Mouse (Mus musculus) T-helper 2 cell (primary cell): Measurements from ENCODE around the gene Abi1.
"Not testable (repeated sequence)": the region's sequence is repeated elsewhere in the genome, so short reads cannot be mapped to it uniquely, and the experiment has no call there.

Experiments used
- in situ Hi-C: fragments of 300-600 bp; cut with MboI, MseI; formaldehyde crosslinking; loops from one replicate; pipeline ENCODE4 v1.15.1; 2025; ENCODE audit warnings: high pct_unique_total_duplicates

Gene Abi1

DNA sequence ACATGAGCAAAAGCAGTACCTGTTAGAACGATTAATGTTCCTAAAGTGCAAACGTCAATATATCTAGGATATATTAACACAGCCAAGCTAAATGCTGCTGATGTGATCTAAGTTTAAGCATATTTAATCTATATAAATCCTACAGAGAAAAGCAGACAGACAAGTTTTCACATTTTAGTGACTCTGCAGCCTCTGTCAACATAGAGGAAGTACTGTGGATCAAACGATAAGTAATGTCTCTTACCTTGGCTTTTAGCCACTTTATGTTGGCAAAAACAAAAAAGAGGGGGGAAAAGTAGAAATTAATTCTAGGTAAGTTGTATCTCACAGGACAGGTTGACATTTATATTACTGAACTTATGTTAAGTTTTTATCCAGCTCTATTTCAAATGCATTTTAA is 77.1 kb downstream of the Abi1 start:
- in situ Hi-C loops: no loop called here

DNA sequence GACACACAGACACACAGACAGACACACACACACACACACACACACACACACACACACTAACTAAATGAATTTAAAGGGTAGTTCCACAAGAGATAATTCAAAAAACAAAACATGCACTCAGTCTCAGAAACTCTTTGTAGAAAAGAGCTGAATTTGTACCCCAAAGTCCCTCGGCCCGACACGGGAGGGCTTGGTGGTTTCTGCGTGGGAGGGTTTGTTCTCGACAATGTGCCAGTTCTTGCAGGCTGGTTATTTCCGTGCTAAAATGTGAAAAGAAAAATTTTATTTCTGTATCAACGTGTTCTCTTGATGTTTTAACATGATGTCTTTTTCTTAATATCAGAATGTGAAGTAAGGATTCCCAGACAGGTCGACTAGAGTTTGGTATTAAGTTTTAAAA is 77.8 kb downstream of the Abi1 start:
- in situ Hi-C loops: no loop called here

DNA sequence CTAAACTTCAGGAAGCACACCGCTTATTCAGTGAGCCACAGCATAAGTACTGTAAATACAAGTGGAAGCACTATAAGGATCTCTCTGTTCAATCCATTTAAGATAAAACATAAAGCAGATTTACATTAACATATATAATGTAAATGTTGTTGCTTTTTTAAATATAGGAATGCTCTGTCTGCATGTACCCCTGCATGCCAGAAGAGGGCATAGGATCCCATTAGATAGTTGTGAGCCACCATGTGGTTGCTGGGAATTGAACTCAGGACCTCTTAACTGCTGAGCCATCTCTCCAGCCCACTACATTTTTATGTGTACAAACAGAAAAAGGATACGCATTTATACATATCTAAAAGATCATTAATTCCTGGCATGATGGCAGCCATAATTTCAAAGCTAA is 78.4 kb downstream of the Abi1 start:
- in situ Hi-C loops: no loop called here

DNA sequence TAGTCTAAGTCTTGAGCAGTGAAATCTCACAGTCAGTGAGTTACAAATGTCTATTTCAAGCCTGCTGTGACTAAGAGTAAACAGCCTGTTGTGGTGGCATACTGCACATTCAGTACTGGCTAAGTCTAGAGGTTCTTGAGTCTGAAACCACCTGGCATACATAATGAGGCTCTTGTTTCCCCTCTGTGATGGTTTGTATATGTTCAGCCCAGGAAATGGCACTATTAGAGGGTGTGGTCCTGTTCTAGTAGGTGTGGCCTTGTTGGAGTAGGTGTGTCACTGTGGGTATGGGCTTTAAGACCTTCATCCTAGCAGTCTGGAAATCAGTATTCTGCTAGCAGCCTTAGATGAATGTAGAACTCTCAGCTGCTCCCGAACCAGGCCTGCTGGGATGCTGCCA is 82.6 kb downstream of the Abi1 start:
- in situ Hi-C loops: no loop called here

DNA sequence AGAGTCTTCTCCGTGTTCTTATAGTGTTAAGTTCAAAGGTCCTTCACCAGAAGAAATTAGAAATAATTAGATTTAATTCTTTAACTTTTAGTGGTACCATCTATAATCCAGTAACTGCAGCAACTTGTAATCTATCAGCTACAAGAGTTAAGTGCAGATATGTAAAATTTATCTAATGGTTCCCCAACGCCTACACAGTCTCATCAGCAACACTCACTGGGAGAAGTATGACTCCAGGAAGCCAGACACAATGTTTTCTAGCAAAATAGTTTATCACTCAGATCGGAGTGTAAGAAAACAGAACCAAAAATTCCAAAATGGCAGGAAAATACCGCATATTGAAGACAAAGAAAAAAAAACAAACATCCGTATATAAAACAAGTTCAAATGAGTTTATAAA is 84.1 kb downstream of the Abi1 start:
- in situ Hi-C loops: no loop called here

DNA sequence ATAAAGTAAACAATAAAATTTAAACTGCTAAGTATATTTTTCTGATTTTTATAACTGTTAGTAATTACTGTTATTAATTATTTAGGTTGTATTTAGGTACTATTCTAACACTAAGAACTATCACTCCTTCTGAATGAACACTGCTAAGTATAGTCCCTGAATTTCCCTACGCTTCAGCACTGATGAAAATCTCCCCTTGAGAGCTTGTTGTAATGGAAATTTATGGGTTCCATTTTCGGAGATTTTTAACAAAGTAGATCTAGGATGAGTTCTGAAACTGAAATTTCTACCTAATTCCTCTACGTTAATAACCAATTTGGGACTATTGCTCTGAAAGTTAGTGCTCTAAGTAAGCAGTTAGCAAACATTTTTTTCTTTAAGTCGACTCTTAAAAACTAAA is 85.8 kb downstream of the Abi1 start:
- in situ Hi-C loops: no loop called here

DNA sequence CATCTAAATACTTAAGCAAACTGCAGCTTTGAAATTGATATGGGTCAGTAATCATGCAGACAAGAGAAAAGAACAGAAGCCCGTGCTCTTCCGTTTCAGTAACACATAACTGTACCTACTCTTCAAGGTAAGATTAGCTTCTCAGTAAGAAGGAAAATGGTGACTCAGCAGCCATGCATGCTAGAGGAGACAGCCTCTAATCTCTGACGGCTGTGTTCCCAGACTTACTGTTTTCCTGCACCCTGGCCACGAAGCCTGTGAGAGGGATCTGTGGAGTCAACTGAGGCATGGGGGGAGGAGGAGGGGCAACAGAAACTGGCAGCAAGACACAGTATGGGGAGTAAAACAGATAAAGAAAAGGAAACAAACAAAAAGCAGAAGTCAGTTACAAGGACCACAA is 90.1 kb downstream of the Abi1 start:
- in situ Hi-C loops: no loop called here

DNA sequence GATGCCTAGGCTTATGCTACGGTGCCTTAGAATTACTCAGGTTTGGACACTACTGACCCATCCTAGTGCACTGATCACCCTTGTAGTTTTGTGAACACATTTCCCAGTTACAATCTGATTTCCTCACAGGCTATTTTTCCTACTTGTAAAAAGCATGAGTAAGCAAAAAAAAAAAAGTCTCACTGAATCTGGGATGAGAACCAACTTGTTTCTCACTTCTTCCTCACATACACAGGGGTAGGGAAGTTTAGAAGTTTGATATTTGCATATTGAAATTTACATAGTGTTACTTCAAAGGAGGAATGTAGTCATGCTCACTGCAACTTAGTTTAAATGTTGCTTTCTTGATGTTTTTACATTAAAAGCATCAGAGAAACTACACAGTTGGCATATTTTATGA is 106.5 kb downstream of the Abi1 start:
- in situ Hi-C loops: no loop called here

DNA sequence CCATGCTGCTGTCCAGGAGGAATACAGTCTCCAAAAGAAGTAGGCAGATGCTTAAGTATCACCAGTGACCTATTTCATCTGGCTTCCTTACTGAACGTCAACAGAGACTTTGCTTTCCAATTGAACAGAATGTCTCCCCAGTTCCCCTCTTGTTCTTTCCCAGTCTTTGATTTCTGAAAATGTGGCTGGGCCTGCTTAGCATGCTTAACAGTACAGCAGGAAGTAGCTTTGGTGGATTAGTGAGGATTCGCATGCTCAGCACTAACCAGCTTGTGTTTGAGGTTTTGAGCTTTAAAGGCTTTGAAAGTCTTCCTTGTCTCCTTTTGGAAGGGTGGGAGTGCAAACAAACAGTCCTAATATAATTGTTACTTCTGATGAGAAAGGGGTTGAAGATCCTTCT is 111.8 kb downstream of the Abi1 start:
- in situ Hi-C loops: no loop called here

DNA sequence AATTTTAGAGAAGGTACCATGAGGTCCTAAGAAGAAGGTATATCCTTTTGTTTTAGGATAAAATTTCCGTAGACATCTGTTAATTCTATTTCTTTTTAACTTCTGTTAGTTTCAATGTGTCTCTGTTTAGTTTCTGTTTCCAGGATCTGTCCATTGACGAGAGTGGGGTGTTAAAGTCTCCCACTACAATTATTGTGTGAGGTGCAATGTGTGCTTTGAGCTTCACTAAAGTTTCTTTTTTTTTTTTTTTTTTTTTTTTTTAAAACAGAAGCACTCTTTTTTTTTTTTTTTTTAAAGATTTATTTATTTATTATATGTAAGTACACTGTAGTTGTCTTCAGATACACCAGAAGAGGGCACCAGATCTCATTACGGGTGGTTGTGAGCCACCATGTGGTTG is 114.1 kb downstream of the Abi1 start:
- in situ Hi-C loops: not testable (repeated sequence)

DNA sequence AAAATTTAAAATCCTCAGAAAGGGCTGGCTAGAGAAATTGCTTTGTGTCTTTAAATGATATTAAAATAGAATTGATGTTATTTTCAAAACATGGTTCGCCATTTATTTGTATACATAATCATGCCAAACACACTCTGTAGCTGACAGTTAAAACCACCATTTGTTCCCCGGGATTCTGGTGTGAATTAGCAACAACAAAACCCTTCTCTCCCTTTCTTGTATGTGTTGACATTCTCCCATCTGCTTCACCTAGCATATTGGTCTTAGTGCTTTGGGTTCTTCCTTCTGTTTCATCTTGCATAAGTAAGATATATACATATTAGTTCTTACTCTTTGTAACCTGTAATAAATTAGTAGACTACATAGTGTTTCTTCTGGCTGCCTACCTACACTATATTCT is 121.4 kb downstream of the Abi1 start:
- in situ Hi-C loops: loop anchor here (10.0 kb wide), 1 partner anchor 166 kb away; no protein-coding TSS in a partner anchor

DNA sequence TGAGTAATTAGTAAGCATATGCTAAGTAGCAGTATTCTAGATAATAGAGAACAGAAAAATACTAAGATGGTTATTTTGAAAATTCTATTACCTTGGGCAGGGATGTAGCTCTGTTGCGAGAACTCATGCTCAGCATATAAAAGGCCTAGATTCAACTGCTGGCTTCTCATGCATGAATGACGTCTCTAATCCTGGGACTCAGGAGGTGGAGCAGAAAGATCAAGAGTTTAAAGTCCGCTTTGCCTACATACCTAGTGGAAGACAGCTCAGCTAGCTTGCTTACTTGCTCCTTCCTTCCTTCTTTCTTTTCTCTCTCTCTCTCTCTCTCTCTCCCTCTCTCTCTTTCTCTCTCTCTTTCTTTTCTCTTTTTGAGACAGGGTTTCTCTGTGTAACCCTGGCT is 125.6 kb downstream of the Abi1 start:
- in situ Hi-C loops: loop anchor here (10.0 kb wide), 1 partner anchor 170 kb away; no protein-coding TSS in a partner anchor

DNA sequence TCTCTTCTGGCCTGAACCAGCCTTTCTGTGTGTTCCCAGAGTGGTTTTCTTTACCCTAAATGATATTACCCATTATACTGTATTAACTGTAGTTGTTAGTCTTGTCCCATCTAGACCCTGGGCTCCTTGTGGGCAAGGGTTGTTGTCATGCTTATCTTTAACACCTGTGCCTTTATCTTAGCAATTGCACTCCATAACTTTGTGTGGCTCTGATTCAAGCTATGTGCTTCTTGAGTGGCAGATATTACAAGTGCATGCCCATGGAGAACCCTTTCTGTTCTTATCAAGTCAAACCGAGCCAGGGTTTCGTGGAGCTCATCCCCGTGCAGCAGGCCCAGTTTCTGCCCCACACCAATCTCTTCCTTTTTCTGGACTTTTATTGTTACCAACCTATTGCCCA is 136.1 kb downstream of the Abi1 start:
- in situ Hi-C loops: no loop called here

DNA sequence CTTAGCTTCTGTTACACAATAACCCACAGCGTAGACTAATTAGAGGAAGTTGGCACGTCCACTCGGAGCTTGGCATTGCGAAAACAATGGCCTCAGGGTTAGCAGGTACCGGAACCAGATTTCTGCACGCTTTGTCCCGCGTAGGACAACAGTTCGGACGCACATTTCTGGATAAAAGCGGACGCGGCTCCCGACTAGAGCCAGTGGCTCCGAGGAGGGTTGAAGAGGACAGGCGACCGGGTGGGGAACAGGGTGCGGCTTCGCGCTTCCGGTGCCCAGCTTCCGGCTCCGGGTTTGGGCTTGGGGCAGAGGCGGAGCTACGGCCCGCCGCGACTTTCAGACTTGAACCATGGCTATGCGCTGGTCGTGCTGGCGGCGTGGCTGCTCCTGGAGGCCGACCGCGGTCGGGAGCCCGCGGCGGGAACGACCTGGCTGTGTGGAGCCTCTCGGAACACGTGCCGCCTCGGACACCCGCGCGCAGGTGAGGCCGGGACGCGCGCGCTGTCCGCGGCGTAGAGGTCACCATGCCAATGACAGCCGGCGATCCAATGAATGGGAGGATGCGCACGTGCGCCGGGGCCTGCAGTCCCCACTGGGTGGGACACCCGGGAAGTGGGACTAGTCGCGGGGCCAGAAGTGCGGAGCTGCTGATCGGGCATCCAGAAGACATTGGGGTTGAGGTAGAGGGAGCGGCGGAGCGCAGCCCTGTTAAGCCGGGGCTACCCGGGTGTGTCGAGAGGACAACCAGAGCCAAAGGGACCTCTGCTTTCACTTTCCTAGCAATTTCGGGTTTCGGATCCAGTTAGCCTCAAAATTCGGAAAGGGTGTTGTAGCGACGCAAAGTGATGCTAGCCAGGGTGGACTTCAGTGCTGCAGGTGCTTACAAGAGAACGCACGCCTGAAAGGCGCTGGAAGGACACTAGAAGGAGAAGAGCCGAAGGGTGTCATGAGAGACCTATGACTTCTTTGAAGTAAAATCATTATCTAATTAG is 144.5 kb downstream of the Abi1 start, which contains the start of gene Pdss1:
TSS of gene Pdss1 (plus strand) at position 241 of the 992 bp plus-strand sequence.
- in situ Hi-C loops: no loop called here

DNA sequence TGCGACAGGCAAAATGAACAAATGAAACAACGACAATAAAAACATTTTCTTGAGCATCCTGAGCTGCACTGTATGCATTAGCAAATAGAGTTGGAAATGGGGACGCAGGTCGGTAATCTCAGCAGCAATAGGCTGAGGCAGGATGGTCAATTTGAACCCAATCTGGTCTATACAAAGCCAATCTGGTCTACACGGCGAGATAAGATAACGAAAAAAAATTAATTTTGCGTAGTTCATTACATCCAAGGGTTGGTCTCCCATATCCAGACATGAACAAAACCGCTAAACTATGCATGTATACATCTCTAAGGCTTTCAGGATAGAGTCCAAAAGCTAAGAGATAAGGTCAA is 145.1 kb downstream of the Abi1 start:
- in situ Hi-C loops: no loop called here
